Mouse (Mus musculus): Measurements from ENCODE around the gene Itpkb. TPM values are rescaled to one million over a fixed set of nuclear protein-coding genes. Genes with fewer than 3 reads are reported as not detected.

The Itpkb gene
- polyA plus RNA-seq, 1 experiment from 2014 or later = 4.0 TPM

DNA sequence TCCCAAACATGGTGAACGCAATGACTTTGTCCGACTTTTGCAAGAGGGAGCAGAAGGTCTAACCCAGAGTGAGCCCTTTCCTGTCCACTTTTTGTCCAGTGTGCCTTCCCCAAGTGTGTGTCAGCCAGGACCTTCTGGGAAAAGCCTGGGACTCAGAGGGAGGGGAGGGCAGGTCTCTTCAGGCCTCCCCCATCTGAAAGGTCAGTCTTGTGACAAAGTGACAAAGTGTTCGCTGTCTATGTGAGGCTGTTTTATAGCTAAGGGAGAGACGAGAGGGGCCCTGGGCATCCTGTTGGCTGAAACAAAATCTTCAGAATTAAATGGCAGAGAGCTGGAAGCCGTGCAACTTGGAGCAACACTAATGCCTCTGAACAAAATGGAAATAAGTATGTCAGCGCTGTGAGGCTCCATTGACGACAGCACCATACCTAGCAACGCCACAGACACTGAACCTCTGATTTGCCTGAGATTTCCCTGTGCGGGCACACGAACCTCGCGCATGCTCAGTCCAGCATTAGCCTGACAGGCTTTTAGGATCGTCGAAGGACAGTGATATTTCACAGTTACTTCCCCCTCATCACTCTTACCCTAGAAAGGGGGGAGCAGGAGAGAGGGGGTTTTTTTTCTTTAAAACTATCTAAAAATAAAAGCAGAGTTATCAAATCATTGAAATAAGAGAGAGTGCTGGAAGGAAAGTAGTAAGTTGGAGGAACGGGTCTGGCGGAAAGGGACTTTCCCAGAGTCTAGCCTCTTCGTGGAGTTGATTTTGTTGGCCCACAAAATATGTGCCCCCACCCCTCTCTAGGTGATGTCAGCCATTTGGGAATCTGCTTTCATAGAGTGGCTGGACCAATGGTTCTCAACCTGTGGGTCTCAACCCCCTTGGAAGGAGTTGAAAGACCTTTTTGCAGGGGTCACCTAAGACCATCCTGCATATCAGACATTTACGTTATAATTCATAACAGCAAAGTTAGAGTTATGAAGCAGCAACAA lies 77.7 kb downstream of the Itpkb start:
- Histone ChIP-seq H3K27me3 (replicated peaks; ENCODE audit: control insufficient read depth, insufficient read depth, low read length) (no peaks in the 10 kb centered on the region), H3K27ac (ENCODE audit: low read depth, low read length) (peak overlapping the region; percentile 46; the same call in 1 of the 2 replicates), H3K4me3 (ENCODE audit: low read length) (no peak overlapping the region), H3K9ac (ENCODE audit: low read depth, low read length) (no peak overlapping the region), H3K4me2 (ENCODE audit: low read length) (no peak overlapping the region), H3K9me3 (ENCODE audit: control insufficient read depth, low read length) (no peaks in the 10 kb centered on the region), H3K4me1 (ENCODE audit: control insufficient read depth, insufficient read depth, low read depth, low read length) (peaks cover 8% of the 10 kb centered on the region), H3K36me3 (ENCODE audit: control insufficient read depth, insufficient read depth, low read length) (no peaks in the 10 kb centered on the region)
- WGBS = 68% methylated on average over 18 of the region's 18 CpGs
- ATAC-seq = peak; percentile 81

DNA sequence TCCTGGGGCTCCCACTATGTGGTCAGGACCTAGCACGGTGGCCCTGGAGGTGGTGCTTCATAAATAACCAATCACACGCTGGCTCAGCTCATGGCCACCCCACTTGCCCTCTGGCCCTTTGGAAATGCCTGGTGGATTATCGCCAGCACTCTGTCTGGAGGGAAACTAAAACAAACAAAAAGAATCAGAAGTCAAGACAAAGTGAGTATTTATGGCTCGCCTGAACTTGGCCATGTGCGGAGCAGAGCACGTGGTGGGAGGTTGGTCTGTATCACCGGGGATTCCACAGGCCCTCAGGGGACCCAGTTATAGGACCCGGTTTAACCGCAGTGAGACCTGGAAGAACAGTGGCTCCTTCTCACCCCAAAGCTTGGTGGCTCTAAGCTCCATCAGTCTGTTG lies 78.5 kb downstream of the Itpkb start:
- no peak overlapping the region for H3K4me2 ChIP-seq (ENCODE audit: low read length)
- H3K4me3 ChIP-seq (ENCODE audit: low read length) = no peak overlapping the region
- H3K9ac ChIP-seq (ENCODE audit: low read depth, low read length) = no peak overlapping the region
- ATAC-seq = no peak
- no peak overlapping the region for H3K27ac ChIP-seq (ENCODE audit: low read depth, low read length)
- WGBS = 67% methylated on average over 9 of the region's 9 CpGs
- no peaks in the 10 kb centered on the region for H3K27me3 ChIP-seq (replicated peaks; ENCODE audit: control insufficient read depth, insufficient read depth, low read length)
- no peaks in the 10 kb centered on the region for H3K9me3 ChIP-seq (ENCODE audit: control insufficient read depth, low read length)
- peaks cover 8% of the 10 kb centered on the region for H3K4me1 ChIP-seq (ENCODE audit: control insufficient read depth, insufficient read depth, low read depth, low read length)
- H3K36me3 ChIP-seq (ENCODE audit: control insufficient read depth, insufficient read depth, low read length) = no peaks in the 10 kb centered on the region

DNA sequence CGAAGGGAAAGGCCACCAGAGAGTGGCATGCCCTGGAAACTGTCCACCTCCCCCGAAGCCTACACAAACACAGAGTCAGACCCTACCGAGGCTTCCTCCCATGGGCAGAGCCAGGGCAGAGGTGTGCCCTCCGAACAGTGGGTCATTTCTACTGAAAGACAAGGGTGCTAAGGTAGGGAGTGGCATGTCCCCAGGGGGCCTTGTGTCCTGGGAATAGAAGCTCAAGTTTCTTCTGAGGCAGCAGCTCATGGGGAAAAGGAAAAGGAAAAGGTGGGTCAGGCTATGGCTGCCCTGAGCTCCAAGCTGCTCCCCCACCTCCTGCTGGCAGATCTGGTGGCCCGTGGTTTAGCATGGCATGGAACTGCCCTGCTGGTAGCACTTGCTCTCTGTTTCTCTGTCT lies 79.5 kb downstream of the Itpkb start:
- WGBS = 72% methylated on average over 5 of the region's 5 CpGs
- Histone ChIP-seq H3K9ac (ENCODE audit: low read depth, low read length) (no peak overlapping the region), H3K9me3 (ENCODE audit: control insufficient read depth, low read length) (no peaks in the 10 kb centered on the region), H3K27me3 (replicated peaks; ENCODE audit: control insufficient read depth, insufficient read depth, low read length) (no peaks in the 10 kb centered on the region), H3K4me1 (ENCODE audit: control insufficient read depth, insufficient read depth, low read depth, low read length) (peaks cover 8% of the 10 kb centered on the region; the same call in 1 of the 2 replicates), H3K36me3 (ENCODE audit: control insufficient read depth, insufficient read depth, low read length) (no peaks in the 10 kb centered on the region), H3K27ac (ENCODE audit: low read depth, low read length) (no peak overlapping the region), H3K4me2 (ENCODE audit: low read length) (no peak overlapping the region), H3K4me3 (ENCODE audit: low read length) (no peak overlapping the region)
- ATAC-seq = no peak

DNA sequence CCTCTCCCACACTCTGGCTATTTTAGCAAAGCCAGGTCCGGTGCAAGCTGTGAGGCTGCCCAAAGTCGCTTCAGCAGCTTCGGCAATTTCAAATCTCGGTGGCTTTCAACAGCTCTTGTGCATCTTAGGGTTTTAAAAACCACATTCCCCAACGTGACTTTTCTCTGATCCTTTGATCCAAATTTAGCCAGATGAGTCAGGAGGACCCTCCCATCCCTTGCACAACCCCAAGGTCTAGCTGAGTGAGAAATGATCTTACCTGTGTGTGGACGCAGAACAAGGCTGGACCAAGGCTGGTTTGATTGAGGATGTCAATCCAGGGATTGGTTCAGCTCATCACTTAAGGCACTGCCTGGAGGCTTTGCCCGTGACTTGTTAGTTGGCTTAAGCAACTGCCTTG lies 80.0 kb downstream of the Itpkb start:
- peaks cover 8% of the 10 kb centered on the region; the same call in 1 of the 2 replicates for H3K4me1 ChIP-seq (ENCODE audit: control insufficient read depth, insufficient read depth, low read depth, low read length)
- ATAC-seq = no peak
- 81% methylated on average over 7 of the region's 7 CpGs for WGBS
- no peak overlapping the region for H3K4me2 ChIP-seq (ENCODE audit: low read length)
- H3K9me3 ChIP-seq (ENCODE audit: control insufficient read depth, low read length) = no peaks in the 10 kb centered on the region
- H3K4me3 ChIP-seq (ENCODE audit: low read length) = no peak overlapping the region
- no peak overlapping the region for H3K9ac ChIP-seq (ENCODE audit: low read depth, low read length)
- H3K27ac ChIP-seq (ENCODE audit: low read depth, low read length) = no peak overlapping the region
- no peaks in the 10 kb centered on the region for H3K36me3 ChIP-seq (ENCODE audit: control insufficient read depth, insufficient read depth, low read length)
- H3K27me3 ChIP-seq (replicated peaks; ENCODE audit: control insufficient read depth, insufficient read depth, low read length) = no peaks in the 10 kb centered on the region

DNA sequence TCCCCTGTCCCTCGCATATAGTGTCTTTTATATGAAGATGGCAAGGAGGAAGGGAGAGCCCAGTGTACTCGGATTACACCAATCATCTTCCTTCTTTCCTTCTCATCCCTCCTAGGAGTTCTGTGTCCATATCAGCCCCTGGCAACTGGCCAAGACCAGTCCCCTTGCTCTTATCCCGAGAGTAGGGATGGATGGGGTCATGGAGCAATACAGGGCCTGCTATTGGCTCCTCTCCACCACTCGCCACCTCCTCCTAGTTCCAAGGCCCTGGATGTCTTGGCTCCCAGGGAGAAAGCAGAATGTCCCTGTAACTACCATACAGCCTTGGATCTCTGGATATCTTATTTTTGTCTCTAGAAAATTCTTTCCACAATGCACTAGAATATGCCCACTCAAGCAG lies 84.8 kb downstream of the Itpkb start:
- H3K4me1 ChIP-seq (ENCODE audit: control insufficient read depth, insufficient read depth, low read depth, low read length) = peaks cover 2% of the 10 kb centered on the region
- no peak overlapping the region for H3K27ac ChIP-seq (ENCODE audit: low read depth, low read length)
- no peaks in the 10 kb centered on the region for H3K36me3 ChIP-seq (ENCODE audit: control insufficient read depth, insufficient read depth, low read length)
- 56% methylated on average over 4 of the region's 4 CpGs for WGBS
- no peaks in the 10 kb centered on the region for H3K27me3 ChIP-seq (replicated peaks; ENCODE audit: control insufficient read depth, insufficient read depth, low read length)
- H3K9ac ChIP-seq (ENCODE audit: low read depth, low read length) = no peak overlapping the region
- no peak overlapping the region for H3K4me3 ChIP-seq (ENCODE audit: low read length)
- no peaks in the 10 kb centered on the region for H3K9me3 ChIP-seq (ENCODE audit: control insufficient read depth, low read length)
- H3K4me2 ChIP-seq (ENCODE audit: low read length) = no peak overlapping the region
- no peak for ATAC-seq

DNA sequence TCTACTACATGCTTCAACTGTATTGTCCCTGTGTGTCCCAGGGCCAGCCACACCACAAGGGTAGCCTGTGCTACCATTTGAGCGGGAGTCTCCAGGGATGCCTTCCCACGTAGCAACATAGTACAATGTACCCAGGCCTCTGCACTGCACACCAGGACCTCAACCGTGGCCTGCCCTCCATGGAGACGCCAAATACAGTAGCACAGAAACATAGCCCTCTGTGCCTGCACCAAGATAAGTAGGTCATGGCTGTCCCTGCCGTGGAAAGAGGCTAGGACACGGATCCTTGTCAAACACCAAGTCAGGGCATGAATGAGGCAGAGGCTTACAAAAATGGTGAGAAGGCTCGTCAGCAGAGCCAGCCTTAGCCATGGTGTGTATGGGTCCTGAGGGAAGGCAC lies 85.6 kb downstream of the Itpkb start:
- Histone ChIP-seq H3K27me3 (replicated peaks; ENCODE audit: control insufficient read depth, insufficient read depth, low read length) (no peaks in the 10 kb centered on the region), H3K9me3 (ENCODE audit: control insufficient read depth, low read length) (no peaks in the 10 kb centered on the region), H3K4me3 (ENCODE audit: low read length) (no peak overlapping the region), H3K4me1 (ENCODE audit: control insufficient read depth, insufficient read depth, low read depth, low read length) (peaks cover 10% of the 10 kb centered on the region), H3K9ac (ENCODE audit: low read depth, low read length) (no peak overlapping the region), H3K4me2 (ENCODE audit: low read length) (no peak overlapping the region), H3K36me3 (ENCODE audit: control insufficient read depth, insufficient read depth, low read length) (no peaks in the 10 kb centered on the region), H3K27ac (ENCODE audit: low read depth, low read length) (no peak overlapping the region)
- ATAC-seq = no peak
- whole genome bisulfite sequencing = 92% methylated on average over 7 of the region's 7 CpGs

DNA sequence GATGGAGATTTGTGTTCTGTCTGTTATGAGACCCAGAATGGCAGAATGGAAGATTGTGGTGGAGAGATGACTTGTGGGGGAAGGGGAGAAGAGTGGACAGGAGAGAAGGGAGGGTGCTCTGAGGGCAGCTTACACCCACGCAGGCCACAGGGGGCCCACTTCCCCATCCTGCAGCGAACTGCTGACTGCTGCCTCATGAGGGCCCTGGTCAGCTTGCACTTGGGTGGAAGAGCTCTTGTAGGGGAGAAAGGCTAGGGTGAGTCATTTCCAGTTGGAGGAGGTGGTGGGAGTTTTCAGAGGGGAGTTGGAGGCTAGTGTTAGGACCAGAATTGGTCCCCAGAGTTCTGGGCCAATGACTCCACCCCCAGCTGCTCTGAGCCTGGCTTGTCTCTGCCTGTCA lies 86.8 kb downstream of the Itpkb start:
- peaks cover 23% of the 10 kb centered on the region for H3K4me1 ChIP-seq (ENCODE audit: control insufficient read depth, insufficient read depth, low read depth, low read length)
- H3K9ac ChIP-seq (ENCODE audit: low read depth, low read length) = no peak overlapping the region
- ATAC-seq = no peak
- no peaks in the 10 kb centered on the region for H3K36me3 ChIP-seq (ENCODE audit: control insufficient read depth, insufficient read depth, low read length)
- 76% methylated on average over 2 of the region's 2 CpGs for WGBS
- no peak overlapping the region for H3K4me3 ChIP-seq (ENCODE audit: low read length)
- H3K4me2 ChIP-seq (ENCODE audit: low read length) = no peak overlapping the region
- no peaks in the 10 kb centered on the region for H3K9me3 ChIP-seq (ENCODE audit: control insufficient read depth, low read length)
- no peaks in the 10 kb centered on the region for H3K27me3 ChIP-seq (replicated peaks; ENCODE audit: control insufficient read depth, insufficient read depth, low read length)
- H3K27ac ChIP-seq (ENCODE audit: low read depth, low read length) = no peak overlapping the region

DNA sequence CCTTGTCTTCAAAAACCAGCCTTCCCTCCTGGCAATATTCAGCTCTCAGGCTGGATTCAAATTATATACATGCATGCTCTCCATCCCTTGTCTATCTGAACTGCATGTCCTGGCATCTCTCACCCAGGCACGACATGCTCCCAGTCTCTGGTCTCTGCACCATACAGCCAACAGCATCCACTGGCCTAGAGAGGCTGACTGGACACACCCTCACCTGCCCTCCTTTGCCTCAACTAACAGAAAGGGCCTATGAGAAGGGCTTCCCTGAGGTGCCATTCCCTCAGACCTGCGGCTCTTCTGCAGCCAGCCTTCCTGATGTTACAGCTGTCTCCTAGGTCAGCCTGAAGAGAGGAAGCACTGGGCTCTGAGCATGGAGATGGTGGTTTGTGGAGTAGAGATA lies 88.8 kb downstream of the Itpkb start:
- Histone ChIP-seq H3K36me3 (ENCODE audit: control insufficient read depth, insufficient read depth, low read length) (no peaks in the 10 kb centered on the region), H3K27ac (ENCODE audit: low read depth, low read length) (no peak overlapping the region), H3K4me1 (ENCODE audit: control insufficient read depth, insufficient read depth, low read depth, low read length) (peaks cover 24% of the 10 kb centered on the region), H3K9ac (ENCODE audit: low read depth, low read length) (no peak overlapping the region), H3K4me3 (ENCODE audit: low read length) (no peak overlapping the region), H3K9me3 (ENCODE audit: control insufficient read depth, low read length) (no peaks in the 10 kb centered on the region), H3K27me3 (replicated peaks; ENCODE audit: control insufficient read depth, insufficient read depth, low read length) (no peaks in the 10 kb centered on the region), H3K4me2 (ENCODE audit: low read length) (no peak overlapping the region)
- WGBS = 94% methylated on average over 2 of the region's 2 CpGs
- ATAC-seq = no peak

DNA sequence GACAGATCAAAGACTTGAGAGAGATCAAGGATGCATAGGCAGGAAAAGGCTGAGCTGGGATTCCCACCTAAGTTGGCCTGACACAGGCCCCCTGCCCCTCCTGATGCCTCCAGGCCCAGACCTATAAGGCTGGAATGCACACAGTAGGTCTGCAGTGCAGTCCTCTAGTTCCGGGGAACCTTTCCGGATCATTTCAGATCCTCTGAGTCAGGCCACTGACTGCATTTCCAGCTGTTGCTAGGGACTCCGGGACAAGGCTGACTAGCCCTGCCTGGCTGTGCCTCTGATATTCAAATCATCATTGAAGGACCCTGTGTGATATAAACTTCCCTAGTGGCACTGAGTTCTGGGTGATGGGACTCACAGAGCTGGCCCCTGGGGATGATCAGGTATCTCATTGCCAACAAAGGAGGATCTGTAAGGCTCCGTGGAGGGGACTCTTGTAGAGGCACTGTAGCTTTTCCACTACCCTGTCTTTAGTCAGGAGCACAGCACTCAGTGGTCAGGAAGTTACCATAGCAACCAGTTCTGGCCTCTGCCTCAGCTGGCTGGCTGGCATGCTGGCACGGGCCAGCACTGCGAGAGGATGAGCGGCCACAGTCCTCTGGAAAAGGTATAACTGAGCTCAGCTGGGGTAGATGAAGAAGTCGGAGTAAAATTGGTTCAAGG lies 90.3 kb downstream of the Itpkb start:
- H3K9me3 ChIP-seq (ENCODE audit: control insufficient read depth, low read length) = no peaks in the 10 kb centered on the region
- H3K4me1 ChIP-seq (ENCODE audit: control insufficient read depth, insufficient read depth, low read depth, low read length) = peaks cover 24% of the 10 kb centered on the region
- peak overlapping the region; percentile 53 for H3K9ac ChIP-seq (ENCODE audit: low read depth, low read length)
- 20% methylated on average over 8 of the region's 8 CpGs for WGBS
- no peak overlapping the region for H3K4me3 ChIP-seq (ENCODE audit: low read length)
- H3K36me3 ChIP-seq (ENCODE audit: control insufficient read depth, insufficient read depth, low read length) = no peaks in the 10 kb centered on the region
- peak; percentile 90 for ATAC-seq
- peak overlapping the region; percentile 33; the same call in 1 of the 2 replicates for H3K4me2 ChIP-seq (ENCODE audit: low read length)
- H3K27me3 ChIP-seq (replicated peaks; ENCODE audit: control insufficient read depth, insufficient read depth, low read length) = no peaks in the 10 kb centered on the region
- H3K27ac ChIP-seq (ENCODE audit: low read depth, low read length) = peak overlapping the region; percentile 57
